Mouse (Mus musculus): ENCODE results near the gene Kcnk5. TPM values are rescaled to one million over a fixed set of nuclear protein-coding genes. Genes with fewer than 3 reads are reported as not detected.

Gene Kcnk5
- total and polyA plus RNA-seq, 3 experiments: 8.7 to 12.5 (median 11.7) TPM

DNA sequence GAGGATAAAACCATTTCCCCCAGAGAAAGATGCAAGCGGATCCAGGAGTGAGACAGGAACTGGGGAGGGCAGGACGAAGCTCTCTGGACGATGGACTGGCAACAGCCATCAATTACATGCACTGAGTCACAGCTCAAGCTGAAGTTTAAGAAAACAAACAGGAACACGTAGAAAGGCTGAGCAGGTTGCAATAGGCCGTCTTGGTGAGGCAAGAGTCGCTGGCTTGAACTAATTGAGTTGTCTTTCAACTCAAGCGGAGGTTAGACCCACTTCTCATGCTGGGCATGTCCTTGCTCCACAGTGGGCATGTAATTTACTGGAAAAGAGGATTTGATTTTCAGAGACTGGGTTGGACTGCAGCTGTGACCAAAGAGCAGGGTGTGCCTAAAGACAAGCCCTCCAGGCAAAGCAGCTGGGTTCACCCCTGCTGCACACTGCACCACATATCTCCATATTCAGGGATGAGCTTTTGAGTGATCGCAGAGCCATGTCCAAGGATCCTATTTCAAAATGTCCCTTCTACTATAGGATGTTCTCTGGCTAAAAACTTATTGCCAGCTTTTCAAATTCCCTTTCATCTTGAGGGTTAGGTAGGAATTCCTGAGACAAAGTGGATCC, 19.6 kb upstream of the Kcnk5 start:
- peaks cover 4 to 10% of the 10 kb centered on the region in 2 experiments for H3K4me1 ChIP-seq (ENCODE audit: control insufficient read depth in 1 of 2, insufficient read depth in 2 of 2)
- no peaks in the 10 kb centered on the region for H3K27me3 ChIP-seq (replicated peaks)
- no peak for DNase-seq (ENCODE audit: extremely low read depth)
- no peaks in the 10 kb centered on the region for H3K36me3 ChIP-seq (replicated peaks in 1 of 2; ENCODE audit: control insufficient read depth in 1 of 2, insufficient read depth in 1 of 2, low read length in 1 of 2)
- H3K27ac ChIP-seq (ENCODE audit: insufficient read depth, low read depth): no peak overlapping the region
- H3K9me3 ChIP-seq (replicated peaks; ENCODE audit: low read length): no peaks in the 10 kb centered on the region
- H3K9ac ChIP-seq (ENCODE audit: insufficient read depth, low read depth): no peak overlapping the region
- no peaks in the 10 kb centered on the region for H3K79me2 ChIP-seq (replicated peaks; ENCODE audit: control insufficient read depth, extremely low read depth, insufficient read depth, poor library complexity, severe bottlenecking)
- dilution Hi-C loops (cut with MboI; ENCODE audit: extremely low pct_ligation_motif_present, extremely low pct_unique_long_range_greater_than_20kb, low sequenced_read_pairs) (no loop called here), in situ Hi-C loops (cut with MboI; ENCODE audit: low pct_ligation_motif_present, low pct_unique_long_range_greater_than_20kb, low sequenced_read_pairs) (no loop called here)
- H3K4me2 ChIP-seq (ENCODE audit: insufficient read depth, low read depth, poor library complexity, severe bottlenecking): no peak overlapping the region
- TF ChIP-seq ZMIZ1 (IDR thresholded peaks at IDR 0.05; ENCODE audit: low read depth, low read length): no peak
- TF ChIP-seq CHD2 (IDR thresholded peaks at IDR 0.05; ENCODE audit: low read length): no peak
- no peak for TF ChIP-seq JUN (IDR thresholded peaks at IDR 0.05; ENCODE audit: insufficient read depth, low read depth, low read length)
- no peak for TF ChIP-seq TBP (conservative IDR thresholded peaks at IDR 0.05; ENCODE audit: low read depth, low read length)
- TF ChIP-seq MAFK (IDR thresholded peaks at IDR 0.05; ENCODE audit: insufficient replicate concordance, low read length): no peak
- TF ChIP-seq SMC3 (IDR thresholded peaks at IDR 0.05; ENCODE audit: low read depth, low read length): no peak
- TF ChIP-seq IRF4 (IDR thresholded peaks at IDR 0.05; ENCODE audit: low read depth, low read length): no peak
- H3K4me3 ChIP-seq (replicated peaks in 1 of 3; ENCODE audit: low read depth in 2 of 3, low read length in 2 of 3, poor library complexity in 1 of 3): no peak overlapping the region

- in situ Hi-C loops (cut with MboI; ENCODE audit: low pct_ligation_motif_present, low pct_unique_long_range_greater_than_20kb, low sequenced_read_pairs): no loop called here
- H3K79me2 ChIP-seq (replicated peaks; ENCODE audit: control insufficient read depth, extremely low read depth, insufficient read depth, poor library complexity, severe bottlenecking): no peaks in the 10 kb centered on the region
- dilution Hi-C loops (cut with MboI; ENCODE audit: extremely low pct_ligation_motif_present, extremely low pct_unique_long_range_greater_than_20kb, low sequenced_read_pairs): no loop called here
- no peak for DNase-seq (ENCODE audit: extremely low read depth)
- no peaks in the 10 kb centered on the region for H3K36me3 ChIP-seq (replicated peaks in 1 of 2; ENCODE audit: control insufficient read depth in 1 of 2, insufficient read depth in 1 of 2, low read length in 1 of 2)
- H3K4me3 ChIP-seq (replicated peaks in 1 of 3; ENCODE audit: low read depth in 2 of 3, low read length in 2 of 3, poor library complexity in 1 of 3): no peak overlapping the region
- no peak overlapping the region for H3K9ac ChIP-seq (ENCODE audit: insufficient read depth, low read depth)
- TF ChIP-seq JUND (conservative IDR thresholded peaks at IDR 0.05; ENCODE audit: low read depth, low read length): no peak
- no peaks in the 10 kb centered on the region for H3K27me3 ChIP-seq (replicated peaks)
- H3K9me3 ChIP-seq (replicated peaks; ENCODE audit: low read length): peaks cover 2% of the 10 kb centered on the region
- no peaks in the 10 kb centered on the region for H3K4me1 ChIP-seq (ENCODE audit: control insufficient read depth in 1 of 2, insufficient read depth in 2 of 2)
- H3K27ac ChIP-seq (ENCODE audit: insufficient read depth, low read depth): no peak overlapping the region
- no peak overlapping the region for H3K4me2 ChIP-seq (ENCODE audit: insufficient read depth, low read depth, poor library complexity, severe bottlenecking)
Observed at GRCm38 (mm10) chr14:20193103-20193715, 11.6 kb upstream of the Kcnk5 start.

DNA sequence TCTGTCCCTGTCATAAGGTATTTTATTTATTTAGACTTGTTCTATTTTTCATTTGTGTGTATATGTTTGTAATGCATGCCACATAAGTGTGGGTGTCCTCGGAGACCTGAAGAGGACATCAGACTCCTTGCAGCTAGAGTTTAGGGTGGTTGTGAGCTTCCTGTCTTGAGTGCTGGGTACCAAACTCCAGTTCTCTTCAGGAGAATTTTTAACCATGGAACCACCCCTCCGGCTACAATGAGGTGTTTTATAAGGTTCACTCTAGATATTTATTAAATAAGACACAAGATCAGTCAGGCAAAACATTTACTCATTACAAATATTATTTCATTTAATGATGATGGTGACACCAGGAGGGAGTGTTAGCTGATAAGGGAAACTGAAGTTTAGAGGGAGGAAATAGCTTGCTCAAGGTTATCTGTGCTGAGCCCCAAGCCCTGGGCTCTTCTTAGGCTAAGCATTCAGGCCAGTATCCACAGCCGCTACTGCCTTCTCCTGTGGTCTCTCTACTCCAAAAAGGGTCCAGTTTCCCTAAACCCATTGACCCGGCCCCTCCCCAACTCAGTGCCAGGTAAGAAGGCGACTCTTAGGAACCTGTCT, 9.6 kb upstream of the Kcnk5 start:
- Histone ChIP-seq H3K4me3 (replicated peaks in 1 of 3; ENCODE audit: low read depth in 2 of 3, low read length in 2 of 3, poor library complexity in 1 of 3) (no peak overlapping the region), H3K79me2 (replicated peaks; ENCODE audit: control insufficient read depth, extremely low read depth, insufficient read depth, poor library complexity, severe bottlenecking) (no peaks in the 10 kb centered on the region), H3K27ac (ENCODE audit: insufficient read depth, low read depth) (no peak overlapping the region), H3K4me2 (ENCODE audit: insufficient read depth, low read depth, poor library complexity, severe bottlenecking) (no peak overlapping the region), H3K36me3 (replicated peaks in 1 of 2; ENCODE audit: control insufficient read depth in 1 of 2, insufficient read depth in 1 of 2, low read length in 1 of 2) (no peaks in the 10 kb centered on the region), H3K27me3 (replicated peaks) (no peaks in the 10 kb centered on the region), H3K4me1 (ENCODE audit: control insufficient read depth in 1 of 2, insufficient read depth in 2 of 2) (no peaks in the 10 kb centered on the region), H3K9me3 (replicated peaks; ENCODE audit: low read length) (peaks cover 2% of the 10 kb centered on the region), H3K9ac (ENCODE audit: insufficient read depth, low read depth) (no peak overlapping the region)
- DNase-seq (ENCODE audit: extremely low read depth): no peak
- dilution Hi-C loops (cut with MboI; ENCODE audit: extremely low pct_ligation_motif_present, extremely low pct_unique_long_range_greater_than_20kb, low sequenced_read_pairs): no loop called here
- TF ChIP-seq GABPA (IDR thresholded peaks at IDR 0.05; ENCODE audit: insufficient replicate concordance, low read depth, low read length) (no peak), MXI1 (IDR thresholded peaks at IDR 0.05; ENCODE audit: low read depth, low read length) (no peak), TCF12 (IDR thresholded peaks at IDR 0.05; ENCODE audit: low read depth, low read length) (no peak), BHLHE40 (IDR thresholded peaks at IDR 0.05; ENCODE audit: low read depth, low read length) (no peak), RCOR1 (conservative IDR thresholded peaks at IDR 0.05; ENCODE audit: low read depth, low read length) (no peak), MAX (IDR thresholded peaks at IDR 0.05; ENCODE audit: low read length) (no peak), CTCF (conservative IDR thresholded peaks at IDR 0.05 in 1 of 2, IDR thresholded peaks at IDR 0.05 in 1 of 2; ENCODE audit: low read depth in 2 of 2, low read length in 2 of 2) (no peak), USF1 (IDR thresholded peaks at IDR 0.05; ENCODE audit: low read depth, low read length) (no peak), POLR2A (IDR thresholded peaks at IDR 0.05; ENCODE audit: low read depth, low read length) (no peak), JUN (IDR thresholded peaks at IDR 0.05; ENCODE audit: insufficient read depth, low read depth, low read length) (no peak), POLR2AphosphoS2 (IDR thresholded peaks at IDR 0.05; ENCODE audit: low read depth, low read length) (no peak), USF2 (conservative IDR thresholded peaks at IDR 0.05; ENCODE audit: low read depth, low read length) (no peak), E2F4 (IDR thresholded peaks at IDR 0.05; ENCODE audit: insufficient replicate concordance, low read depth, low read length) (no peak), MAFK (IDR thresholded peaks at IDR 0.05; ENCODE audit: insufficient replicate concordance, low read length) (no peak), ZNF384 (IDR thresholded peaks at IDR 0.05; ENCODE audit: low read depth, low read length) (no peak), UBTF (IDR thresholded peaks at IDR 0.05; ENCODE audit: low read depth, low read length) (no peak), NELFE (IDR thresholded peaks at IDR 0.05; ENCODE audit: low read depth, low read length) (no peak), CHD1 (IDR thresholded peaks at IDR 0.05; ENCODE audit: low read depth, low read length) (no peak), MEF2A (IDR thresholded peaks at IDR 0.05; ENCODE audit: borderline replicate concordance, low read depth, low read length) (no peak), ZMIZ1 (IDR thresholded peaks at IDR 0.05; ENCODE audit: low read depth, low read length) (no peak)
- in situ Hi-C loops (cut with MboI; ENCODE audit: low pct_ligation_motif_present, low pct_unique_long_range_greater_than_20kb, low sequenced_read_pairs): no loop called here

All from CH12.LX (cell line).